Mouse (Mus musculus) forebrain, embryonic 16.5 days (tissue): Measurements from ENCODE around the gene Olfr194. TPM values are rescaled to one million over a fixed set of nuclear protein-coding genes. Genes with fewer than 3 reads are reported as not detected.
"Not testable (repeated sequence)": the region's sequence is repeated elsewhere in the genome, so short reads cannot be mapped to it uniquely, and the experiment has no call there.

Experiments
- ATAC-seq: fragments of 200-750 bp; cut with Nextera tagmentation; 2 replicates; pipeline ENCODE4 v1.8.0; 2017; ENCODE audit warnings: mild to moderate bottlenecking, moderate library complexity
- H3K27ac ChIP-seq: fragments of 300-500 bp; sonication (generic); 2 replicates; pipeline ENCODE4 v1.5.1; 2014; ENCODE audit warnings: low read length, control low read depth
- H3K27me3 ChIP-seq: fragments of 300-500 bp; sonication (generic); replicated peaks from 2 replicates; pipeline ENCODE4 v1.6.1; 2014; ENCODE audit warnings: low read length; ENCODE audit not compliant: control insufficient read depth, insufficient read depth
- H3K36me3 ChIP-seq: fragments of 300-500 bp; sonication (generic); 2 replicates; pipeline ENCODE4 v1.6.1; 2014; ENCODE audit not compliant: control insufficient read depth, insufficient read depth
- H3K4me1 ChIP-seq: fragments of 300-500 bp; sonication (generic); replicated peaks from 2 replicates; pipeline ENCODE4 v1.6.1; 2014; ENCODE audit warnings: low read length; ENCODE audit not compliant: control insufficient read depth, insufficient read depth
- H3K4me2 ChIP-seq: fragments of 300-500 bp; sonication (generic); 2 replicates; pipeline ENCODE4 v1.6.1; 2014; ENCODE audit warnings: mild to moderate bottlenecking, low read length, control low read depth
- H3K4me3 ChIP-seq: fragments of 300-500 bp; sonication (generic); replicated peaks from 2 replicates; pipeline ENCODE4 v1.5.1; 2014; ENCODE audit warnings: mild to moderate bottlenecking, low read length, control low read depth
- H3K9ac ChIP-seq: fragments of 300-500 bp; sonication (generic); replicated peaks from 2 replicates; pipeline ENCODE4 v1.6.1; 2014; ENCODE audit warnings: low read depth, low read length, control low read depth
- H3K9me3 ChIP-seq: fragments of 300-500 bp; sonication (generic); 2 replicates; pipeline ENCODE4 v1.6.1; 2016; ENCODE audit warnings: low read length; ENCODE audit not compliant: control insufficient read depth
- WGBS: fragments of 180-500 bp; shearing (Covaris S2); extraction: QIAGEN DNeasy Blood & Tissue Kit; methylation state at CpG from one replicate; pipeline ENCODE4 v1.1.7; 2014; 5-methylcytosine and 5-hydroxymethylcytosine counted together
- polyA plus RNA-seq: library from polyadenylated mRNA; unstranded; fragments of >200 nt; fragmentation: Nextera tagmentation; extraction: Ambion mirVana; gene quantifications from 2 replicates; pipeline ENCODE4 v1.2.1, GENCODE M21; 2015

The Olfr194 gene
- not detected in 2 replicates for polyA plus RNA-seq

DNA sequence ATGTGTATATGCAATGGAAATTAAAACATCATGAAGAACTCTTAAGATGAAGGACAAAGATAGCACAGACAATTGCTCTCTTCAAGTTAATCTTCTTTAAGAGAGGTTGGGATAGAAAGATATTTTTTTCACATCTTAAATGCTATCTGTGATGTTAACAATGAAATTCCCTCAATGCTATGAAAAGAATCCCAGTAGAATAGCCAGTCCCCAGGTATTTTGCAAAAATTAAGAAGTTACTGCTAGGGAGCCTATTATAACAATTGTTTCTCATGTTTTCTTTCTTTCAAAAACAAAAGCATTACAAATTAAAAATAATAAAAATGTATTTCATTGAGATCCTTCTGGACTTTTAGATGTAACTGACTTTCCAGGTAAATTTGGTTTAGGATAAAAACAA is at the start of gene Olfr194:
Gene Olfr194, minus strand, starts transcription at position 101 of the 400 bp plus-strand sequence.
- no peak within 1 kb of the TSS for H3K4me2 ChIP-seq
- no peaks in the 10 kb centered on the region for H3K27me3 ChIP-seq
- no peaks in the 10 kb centered on the region for H3K36me3 ChIP-seq

DNA sequence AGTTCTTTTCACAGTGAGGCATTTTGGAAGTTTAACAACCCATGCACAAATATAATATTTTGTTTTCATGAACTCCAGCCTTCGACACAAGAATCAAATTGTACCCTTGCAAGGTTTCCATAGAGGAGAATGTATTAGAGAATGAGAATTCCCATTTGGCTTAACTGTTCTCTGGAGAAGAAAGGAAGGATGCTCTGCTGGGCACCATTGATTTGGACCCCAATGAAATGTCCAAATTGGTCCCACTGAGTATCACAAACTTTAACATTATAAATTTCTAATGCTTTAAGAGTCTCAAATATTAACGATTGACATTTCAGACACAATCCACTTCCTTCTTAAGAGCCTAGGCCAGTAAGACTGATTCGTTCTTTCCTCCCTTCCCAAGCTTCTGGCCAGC is 49.5 kb upstream of the Olfr194 start, which contains the start of gene Olfr196:
Gene Olfr196, minus strand, starts transcription at position 101 of the 400 bp plus-strand sequence.
- WGBS = 82% methylated on average over 3 of the region's 3 CpGs
- H3K4me3 ChIP-seq = no peak within 1 kb of the TSS

More for the DNA sequence above, at the start of gene Olfr194:
- Histone ChIP-seq H3K27ac (no peak within 1 kb of the TSS), H3K9me3 (no peaks in the 10 kb centered on the region), H3K4me3 (no peak within 1 kb of the TSS), H3K9ac (no peak within 1 kb of the TSS), H3K4me1 (no peaks in the 10 kb centered on the region)
- no peak for ATAC-seq

DNA sequence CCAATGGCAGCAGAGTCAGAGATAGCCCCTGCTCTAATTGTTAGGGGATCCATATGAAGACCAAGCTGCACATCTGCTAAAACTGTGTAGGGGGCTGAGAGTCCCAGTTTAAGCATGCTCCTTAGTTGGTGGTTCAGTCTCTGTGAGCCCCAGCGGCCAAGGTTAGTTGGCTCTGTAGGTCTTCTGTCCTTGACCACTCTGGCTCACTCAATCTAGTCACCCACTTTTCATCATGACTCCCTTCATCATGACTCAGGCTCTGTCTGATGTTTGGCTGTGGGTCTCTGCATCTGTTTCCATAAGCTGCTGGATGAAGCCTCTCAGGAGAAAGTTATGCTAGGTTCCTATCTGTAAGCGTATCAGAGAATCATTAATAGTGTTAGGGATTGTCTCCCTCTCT is 31.1 kb upstream of the Olfr194 start:
- Histone ChIP-seq H3K27me3 (no peaks in the 10 kb centered on the region), H3K27ac (no peak overlapping the region), H3K4me2 (no peak overlapping the region), H3K4me1 (no peaks in the 10 kb centered on the region), H3K36me3 (no peaks in the 10 kb centered on the region), H3K9me3 (no peaks in the 10 kb centered on the region), H3K4me3 (no peak overlapping the region), H3K9ac (no peak overlapping the region)
- no peak for ATAC-seq
- 90% methylated on average over 2 of the region's 2 CpGs for WGBS

More for the DNA sequence above, 49.5 kb upstream of the Olfr194 start, which contains the start of gene Olfr196:
- Histone ChIP-seq H3K4me2 (no peak within 1 kb of the TSS), H3K36me3 (no peaks in the 10 kb centered on the region), H3K9ac (no peak within 1 kb of the TSS), H3K4me1 (no peaks in the 10 kb centered on the region), H3K27ac (no peak within 1 kb of the TSS), H3K9me3 (no peaks in the 10 kb centered on the region), H3K27me3 (no peaks in the 10 kb centered on the region)
- no peak for ATAC-seq

DNA sequence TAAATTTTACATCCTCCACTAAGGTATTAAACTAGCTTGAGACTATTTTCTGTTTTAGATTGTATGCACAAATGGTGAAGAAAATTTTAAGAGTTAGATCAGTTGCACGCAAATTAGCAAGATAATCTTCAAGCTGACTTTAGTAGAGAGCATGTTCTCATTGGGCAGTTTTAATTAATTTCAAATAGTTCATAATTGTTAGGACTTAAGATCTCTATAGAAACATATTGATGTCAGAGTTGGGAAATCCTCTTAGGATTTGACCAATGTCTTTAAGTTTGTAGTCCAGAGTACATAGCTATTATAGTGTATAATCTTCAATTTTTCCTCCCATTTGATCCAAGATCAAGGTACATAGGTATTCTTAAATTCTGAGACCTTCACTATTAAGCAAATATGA is 25.9 kb upstream of the Olfr194 start, which contains the start of gene Olfr195:
Gene Olfr195, plus strand, starts transcription at position 301 of the 400 bp plus-strand sequence.
- no peaks in the 10 kb centered on the region for H3K36me3 ChIP-seq

DNA sequence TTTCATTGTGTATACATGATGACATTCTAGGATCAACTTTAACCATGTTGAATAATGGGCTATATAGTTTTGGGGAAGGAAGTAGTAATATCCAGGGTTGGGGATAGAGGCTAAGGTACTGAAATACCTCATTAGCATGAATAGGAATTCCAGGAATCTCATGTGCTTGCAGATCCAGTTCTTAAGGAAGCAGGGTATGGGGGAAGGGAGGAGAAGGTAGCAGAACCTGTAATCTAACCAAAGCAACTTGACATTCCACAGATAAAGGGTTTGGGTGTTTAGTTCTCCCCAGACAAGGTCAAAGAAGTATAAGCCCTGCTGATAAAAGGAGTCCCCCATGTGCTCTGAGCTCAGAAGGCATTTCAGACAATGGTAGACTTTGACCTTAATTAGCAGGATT is 20.2 kb upstream of the Olfr194 start:
- no peak for ATAC-seq
- H3K36me3 ChIP-seq = no peaks in the 10 kb centered on the region
- H3K4me1 ChIP-seq = no peaks in the 10 kb centered on the region
- no peak overlapping the region for H3K4me3 ChIP-seq
- H3K9ac ChIP-seq = no peak overlapping the region
- H3K9me3 ChIP-seq = no peaks in the 10 kb centered on the region
- H3K27ac ChIP-seq = no peak overlapping the region
- no peaks in the 10 kb centered on the region for H3K27me3 ChIP-seq
- H3K4me2 ChIP-seq = no peak overlapping the region

More for the DNA sequence above, 25.9 kb upstream of the Olfr194 start, which contains the start of gene Olfr195:
- no peak within 1 kb of the TSS for H3K4me3 ChIP-seq
- no peak within 1 kb of the TSS for H3K4me2 ChIP-seq
- no peaks in the 10 kb centered on the region for H3K27me3 ChIP-seq
- no peaks in the 10 kb centered on the region for H3K9me3 ChIP-seq
- 95% methylated on average over 1 of the region's 1 CpGs for WGBS
- no peak within 1 kb of the TSS for H3K9ac ChIP-seq
- no peaks in the 10 kb centered on the region for H3K4me1 ChIP-seq
- no peak within 1 kb of the TSS for H3K27ac ChIP-seq
- ATAC-seq = no peak

DNA sequence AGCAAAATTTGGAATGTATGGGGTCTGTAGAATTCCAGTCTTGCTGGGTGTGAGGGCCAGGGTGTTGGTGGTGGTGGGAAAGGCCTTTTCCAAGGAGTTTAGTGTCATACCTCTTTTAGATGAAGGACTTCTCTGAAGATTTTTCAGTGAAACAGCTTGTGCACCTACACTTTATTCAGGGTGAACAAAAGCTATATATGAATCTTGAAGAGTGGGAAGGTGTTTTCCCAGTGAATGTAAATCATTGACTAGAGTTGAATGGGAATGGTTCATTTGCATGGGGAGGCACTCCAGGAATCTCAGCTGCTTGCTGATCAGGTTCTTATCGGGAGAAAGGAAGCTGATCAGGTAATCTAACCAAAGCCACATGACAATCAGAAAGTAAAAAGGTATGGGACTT is 9.9 kb upstream of the Olfr194 start:
- Histone ChIP-seq H3K27ac (no peak overlapping the region), H3K9ac (no peak overlapping the region)
- WGBS = 92% methylated on average over 1 of the region's 1 CpGs

DNA sequence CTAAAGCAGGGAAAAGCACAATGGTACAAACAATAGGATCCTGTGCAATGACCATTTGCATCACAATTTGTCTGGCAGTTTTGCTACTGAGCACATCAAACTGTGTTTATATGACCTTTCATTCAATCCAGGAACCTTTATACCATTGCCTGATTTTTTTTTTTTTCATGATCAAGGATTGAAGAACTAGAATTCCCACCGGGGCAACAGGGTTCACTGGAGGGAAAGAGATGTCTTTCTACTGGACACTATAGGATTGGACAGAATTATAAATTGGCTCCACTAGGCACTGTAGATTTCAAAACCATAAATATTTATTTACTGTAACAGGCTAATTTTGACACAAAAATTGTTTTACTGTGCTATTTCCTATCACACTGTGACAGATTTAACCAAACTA is 9.1 kb downstream of the Olfr194 start, which contains the start of gene Olfr193:
Gene Olfr193, minus strand, starts transcription at position 101 of the 400 bp plus-strand sequence.
- no peak for ATAC-seq
- 77% methylated on average over 1 of the region's 1 CpGs for WGBS
- Histone ChIP-seq H3K4me3 (no peak within 1 kb of the TSS), H3K4me1 (no peaks in the 10 kb centered on the region), H3K9ac (no peak within 1 kb of the TSS), H3K27me3 (no peaks in the 10 kb centered on the region), H3K4me2 (no peak within 1 kb of the TSS), H3K36me3 (no peaks in the 10 kb centered on the region), H3K27ac (no peak within 1 kb of the TSS), H3K9me3 (no peaks in the 10 kb centered on the region)

More for the DNA sequence above, 9.9 kb upstream of the Olfr194 start:
- Histone ChIP-seq H3K4me2 (no peak overlapping the region), H3K36me3 (no peaks in the 10 kb centered on the region), H3K27me3 (no peaks in the 10 kb centered on the region), H3K4me1 (no peaks in the 10 kb centered on the region), H3K9me3 (no peaks in the 10 kb centered on the region), H3K4me3 (no peak overlapping the region)
- ATAC-seq = no peak

DNA sequence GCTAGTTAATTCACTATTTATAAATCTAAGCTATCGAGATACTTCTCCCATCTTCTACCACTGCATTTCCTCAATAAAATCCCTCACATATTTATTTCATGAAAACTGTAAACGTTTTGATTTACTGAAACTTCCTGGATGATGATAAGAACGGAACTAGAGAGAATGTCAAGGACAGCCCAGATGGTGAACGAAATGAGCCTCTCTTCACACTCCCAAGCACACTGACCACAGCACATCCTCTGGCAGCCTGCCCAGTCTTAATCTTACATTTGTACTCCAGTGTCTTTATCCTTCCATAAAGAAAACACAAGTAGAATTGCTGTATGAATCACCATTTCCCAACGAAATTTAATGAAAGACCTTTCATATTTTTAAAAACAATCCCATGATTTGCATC is 12.3 kb downstream of the Olfr194 start:
- H3K27ac ChIP-seq, ATAC-seq, H3K9ac ChIP-seq, H3K9me3 ChIP-seq, H3K36me3 ChIP-seq, H3K4me3 ChIP-seq, H3K27me3 ChIP-seq, H3K4me1 ChIP-seq, H3K4me2 ChIP-seq: not testable (repeated sequence)
- WGBS = 64% methylated on average over 5 of the region's 5 CpGs

DNA sequence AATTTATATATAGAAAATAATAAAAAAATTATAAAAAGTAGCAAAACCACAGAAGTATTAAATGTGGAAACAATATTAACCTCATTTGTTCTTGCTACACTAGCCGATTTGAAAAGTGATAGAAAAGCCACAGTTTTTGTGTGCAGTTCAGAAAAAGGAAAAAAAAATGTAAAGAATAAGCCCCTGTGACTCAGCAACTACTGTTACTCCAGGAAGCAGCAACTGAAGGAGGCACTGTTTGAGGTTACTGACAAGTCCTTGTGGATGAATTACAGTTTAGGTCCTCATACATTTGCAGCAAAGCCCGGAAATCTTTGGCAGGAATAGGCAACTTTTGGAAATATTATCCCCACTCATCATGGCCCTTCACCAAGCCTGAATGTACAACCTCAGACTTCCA is 15.6 kb downstream of the Olfr194 start:
- Histone ChIP-seq H3K27ac (no peak overlapping the region), H3K36me3 (no peaks in the 10 kb centered on the region), H3K4me2 (no peak overlapping the region), H3K9me3 (no peaks in the 10 kb centered on the region), H3K4me3 (no peak overlapping the region), H3K9ac (no peak overlapping the region), H3K27me3 (no peaks in the 10 kb centered on the region), H3K4me1 (no peaks in the 10 kb centered on the region)
- ATAC-seq = no peak
- WGBS = 89% methylated on average over 2 of the region's 2 CpGs

DNA sequence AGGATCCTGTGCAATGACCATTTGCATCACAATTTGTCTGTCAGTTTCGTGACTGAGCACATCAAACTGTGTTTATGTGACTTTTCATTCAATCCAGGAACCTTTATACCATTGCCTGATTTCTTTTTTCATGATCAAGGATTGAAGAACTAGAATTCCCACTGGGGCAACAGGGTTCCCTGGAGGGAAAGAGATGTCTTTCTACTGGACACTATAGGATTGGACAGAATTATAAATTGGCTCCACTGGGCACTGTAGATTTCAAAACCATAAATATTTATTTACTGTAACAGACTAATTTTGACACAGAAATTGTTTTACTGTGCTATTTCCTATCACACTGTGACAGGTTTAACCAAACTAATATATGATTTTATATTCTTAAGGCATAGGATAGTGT is 31.1 kb downstream of the Olfr194 start, which contains the start of gene Olfr191:
Gene Olfr191, minus strand, starts transcription at position 101 of the 400 bp plus-strand sequence.
- H3K9ac ChIP-seq, H3K4me1 ChIP-seq, H3K27ac ChIP-seq, ATAC-seq, H3K4me3 ChIP-seq, H3K36me3 ChIP-seq, H3K4me2 ChIP-seq, H3K27me3 ChIP-seq, H3K9me3 ChIP-seq: not testable (repeated sequence)
- 49% methylated on average over 1 of the region's 1 CpGs for WGBS
